Mouse (Mus musculus): Measurements from ENCODE around the gene Mttp.

GRCm38 (mm10) chr3:138118831-138119230, 25.9 kb downstream of the Mttp start:
- TF ChIP-seq CTCF (IDR thresholded peaks at IDR 0.05; ENCODE audit: borderline replicate concordance, insufficient read depth, low read length), result no peak
- no peak for TF ChIP-seq POLR2A (IDR thresholded peaks at IDR 0.05; ENCODE audit: low read depth, low read length)

All from embryonic fibroblast, embryonic 13.5 days (primary cell).